Mouse (Mus musculus): Measurements from ENCODE around the gene Fgr. TPM values are rescaled to one million over a fixed set of nuclear protein-coding genes. Genes with fewer than 3 reads are reported as not detected.

Fgr gene
- total and polyA plus RNA-seq, 2 experiments from 2014 or later = 0.19 to 0.31 TPM

GRCm38 (mm10) chr4:133046691-133047352 lies 72.9 kb downstream of the Fgr start:
- no peaks in the 10 kb centered on the region for H3K9me3 ChIP-seq (replicated peaks; ENCODE audit: control insufficient read depth, low read length)
- H3K4me1 ChIP-seq (ENCODE audit: control insufficient read depth, insufficient read depth) = peaks cover 96% of the 10 kb centered on the region
- no peaks in the 10 kb centered on the region for H3K27me3 ChIP-seq (ENCODE audit: control insufficient read depth, insufficient read depth, low read length)
- WGBS = 45% methylated on average over 12 of the region's 12 CpGs
- no peaks in the 10 kb centered on the region for H3K36me3 ChIP-seq (replicated peaks; ENCODE audit: control insufficient read depth, insufficient read depth, low read length)
- ATAC-seq (ENCODE audit: insufficient read depth, low read depth) = no peak
- H3K9ac ChIP-seq (replicated peaks; ENCODE audit: low read depth, low read length) = no peak overlapping the region
- TF ChIP-seq CTCF (IDR thresholded peaks at IDR 0.05; ENCODE audit: low read depth) = no peak
- no peak overlapping the region for H3K4me3 ChIP-seq (ENCODE audit: low read depth, low read length)
- no peak overlapping the region for H3K4me2 ChIP-seq (ENCODE audit: low read depth, low read length)
- H3K27ac ChIP-seq (ENCODE audit: low read depth) = no peak overlapping the region
- DNase-seq (ENCODE audit: low spot score) = no peak

GRCm38 (mm10) chr4:133047353-133048105 lies 73.6 kb downstream of the Fgr start:
- 40% methylated on average over 15 of the region's 16 CpGs for WGBS
- DNase-seq (ENCODE audit: low spot score) (no peak), ATAC-seq (ENCODE audit: insufficient read depth, low read depth) (no peak)
- Histone ChIP-seq H3K9ac (replicated peaks; ENCODE audit: low read depth, low read length) (no peak overlapping the region), H3K27me3 (ENCODE audit: control insufficient read depth, insufficient read depth, low read length) (no peaks in the 10 kb centered on the region), H3K27ac (ENCODE audit: low read depth) (no peak overlapping the region), H3K4me2 (ENCODE audit: low read depth, low read length) (no peak overlapping the region), H3K36me3 (replicated peaks; ENCODE audit: control insufficient read depth, insufficient read depth, low read length) (no peaks in the 10 kb centered on the region), H3K4me3 (ENCODE audit: low read depth, low read length) (no peak overlapping the region), H3K4me1 (ENCODE audit: control insufficient read depth, insufficient read depth) (peaks cover 97% of the 10 kb centered on the region), H3K9me3 (replicated peaks; ENCODE audit: control insufficient read depth, low read length) (no peaks in the 10 kb centered on the region)
- TF ChIP-seq CTCF (IDR thresholded peaks at IDR 0.05; ENCODE audit: low read depth) = no peak
- no peak for TF ChIP-seq EP300 (IDR thresholded peaks at IDR 0.05; ENCODE audit: low read depth)

DNA sequence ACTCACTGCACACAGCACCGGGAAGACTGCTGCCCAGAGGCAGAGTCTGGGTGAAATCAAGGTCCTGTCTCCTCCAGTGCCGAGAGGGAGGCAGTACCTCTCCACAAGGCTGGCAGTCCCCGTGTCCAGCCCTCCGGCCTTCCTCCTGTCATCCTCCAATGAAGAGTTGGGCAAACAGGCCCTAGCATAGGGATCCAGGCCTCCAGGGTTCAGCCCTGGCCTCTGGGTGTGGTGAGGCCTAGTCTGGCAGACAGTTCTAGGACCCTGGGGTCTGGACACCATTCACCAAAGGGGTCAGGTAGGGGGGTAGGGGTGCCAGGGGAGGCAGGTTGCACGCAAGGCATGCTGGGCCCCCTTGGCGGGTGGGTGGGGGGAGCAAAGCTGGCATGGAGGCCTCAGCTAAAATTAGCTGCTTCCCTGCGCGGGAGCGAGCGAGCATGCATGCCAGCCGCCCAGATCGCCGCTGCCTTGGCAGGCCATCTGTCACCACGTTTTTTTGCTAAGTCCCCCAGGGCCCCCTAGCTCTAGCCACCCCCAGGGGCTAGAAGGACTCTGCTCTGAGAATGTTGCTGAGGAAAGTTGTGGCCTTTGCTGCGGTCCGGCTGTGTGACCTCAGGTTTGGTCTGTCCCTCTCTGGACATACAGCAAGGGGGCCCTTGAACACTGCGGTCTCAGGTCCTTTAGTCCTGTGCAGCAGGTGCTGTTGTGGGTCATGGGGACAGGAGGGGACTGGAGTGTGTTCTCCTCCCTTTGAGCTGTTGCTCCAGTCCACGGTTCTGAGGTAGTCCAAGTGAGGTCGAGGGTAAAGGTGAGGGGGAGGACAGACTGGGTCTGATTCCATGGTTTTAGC lies 75.4 kb downstream of the Fgr start:
- H3K36me3 ChIP-seq (replicated peaks; ENCODE audit: control insufficient read depth, insufficient read depth, low read length) = no peaks in the 10 kb centered on the region
- ATAC-seq (ENCODE audit: insufficient read depth, low read depth) (peak; percentile 64), DNase-seq (ENCODE audit: low spot score) (no peak)
- H3K4me3 ChIP-seq (ENCODE audit: low read depth, low read length) = no peak overlapping the region
- no peaks in the 10 kb centered on the region for H3K27me3 ChIP-seq (ENCODE audit: control insufficient read depth, insufficient read depth, low read length)
- peak overlapping the region; percentile 35 for H3K4me2 ChIP-seq (ENCODE audit: low read depth, low read length)
- WGBS = 26% methylated on average over 19 of the region's 19 CpGs
- peaks cover 90% of the 10 kb centered on the region for H3K4me1 ChIP-seq (ENCODE audit: control insufficient read depth, insufficient read depth)
- H3K9ac ChIP-seq (replicated peaks; ENCODE audit: low read depth, low read length) = peak overlapping the region; percentile 32
- TF ChIP-seq CTCF (IDR thresholded peaks at IDR 0.05; ENCODE audit: low read depth) (no peak), EP300 (IDR thresholded peaks at IDR 0.05; ENCODE audit: low read depth) (no peak)
- H3K27ac ChIP-seq (ENCODE audit: low read depth) = peak overlapping the region; percentile 92
- no peaks in the 10 kb centered on the region for H3K9me3 ChIP-seq (replicated peaks; ENCODE audit: control insufficient read depth, low read length)

GRCm38 (mm10) chr4:133050196-133050836 lies 76.4 kb downstream of the Fgr start:
- Histone ChIP-seq H3K4me3 (ENCODE audit: low read depth, low read length) (no peak overlapping the region), H3K36me3 (replicated peaks; ENCODE audit: control insufficient read depth, insufficient read depth, low read length) (0 out of 2 replicates have a peak, but pooled peaks cover 7% of the 10 kb centered on the region), H3K9me3 (replicated peaks; ENCODE audit: control insufficient read depth, low read length) (no peaks in the 10 kb centered on the region), H3K4me1 (ENCODE audit: control insufficient read depth, insufficient read depth) (peaks cover 80% of the 10 kb centered on the region), H3K4me2 (ENCODE audit: low read depth, low read length) (no peak overlapping the region), H3K27ac (ENCODE audit: low read depth) (peak overlapping the region; percentile 92), H3K27me3 (ENCODE audit: control insufficient read depth, insufficient read depth, low read length) (no peaks in the 10 kb centered on the region), H3K9ac (replicated peaks; ENCODE audit: low read depth, low read length) (no peak overlapping the region)
- DNase-seq (ENCODE audit: low spot score) = no peak
- no peak for ATAC-seq (ENCODE audit: insufficient read depth, low read depth)
- WGBS = 43% methylated on average over 9 of the region's 9 CpGs
- TF ChIP-seq EP300 (IDR thresholded peaks at IDR 0.05; ENCODE audit: low read depth) = no peak
- TF ChIP-seq CTCF (IDR thresholded peaks at IDR 0.05; ENCODE audit: low read depth) = no peak

Data from heart, postnatal 0 days (tissue).